23 mouse cellular contexts compared by ENCODE assay signal in the genomic region with DNA sequence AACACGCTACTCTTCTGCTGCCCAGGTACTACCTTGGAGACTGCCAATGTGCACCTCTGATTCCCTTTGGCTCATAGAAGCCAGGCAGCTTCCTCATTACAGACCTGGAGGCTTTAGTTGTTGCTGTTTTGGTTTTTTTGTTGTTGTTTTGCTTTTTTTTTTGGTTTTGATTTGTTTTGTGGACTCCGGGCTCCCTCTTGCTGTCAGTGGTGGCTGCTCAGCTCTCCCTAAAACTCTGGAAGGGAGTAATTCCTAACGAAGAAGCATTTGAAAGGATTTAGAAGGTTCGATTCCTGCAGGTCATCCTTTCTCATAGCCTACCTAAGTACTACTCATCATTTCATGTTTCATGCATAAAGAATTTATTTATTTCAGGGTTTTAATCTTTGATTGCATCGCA. TPM values are rescaled to one million over a fixed set of nuclear protein-coding genes. Genes with fewer than 3 reads are reported as not detected.
DNase-seq lines count a peak whose midpoint lies in the region; ATAC-seq and TF ChIP-seq lines count a peak whose summit lies in the region.
"Had no signal": no experiment of that assay in that cellular context is flagged by ENCODE, and none has a peak within 500 bp of the region (broad histone marks: within the 10 kb centered on the region; RNA-seq: fewer than 3 reads in every experiment).

No protein-coding gene starts in this region.

- no peaks in the 10 kb centered on the region for H3K36me3 ChIP-seq in forebrain, postnatal 0 days (ENCODE audit: insufficient read depth)
- H3K36me3 ChIP-seq in forebrain, embryonic 16.5 days (ENCODE audit: control insufficient read depth, insufficient read depth): no peaks in the 10 kb centered on the region
- no peaks in the 10 kb centered on the region for H3K36me3 ChIP-seq in kidney, postnatal 0 days (ENCODE audit: insufficient read depth, low read length)
- no peaks in the 10 kb centered on the region for H3K36me3 ChIP-seq in liver, postnatal 0 days (replicated peaks; ENCODE audit: insufficient read depth, low read length)
- H3K36me3 ChIP-seq in liver, embryonic 12.5 days: no peaks in the 10 kb centered on the region
- H3K36me3 ChIP-seq: forebrain, embryonic 10.5 days; heart, embryonic 10.5 days; heart, embryonic 13.5 days; hindbrain, embryonic 13.5 days had no signal

- no peak overlapping the region for H3K27ac ChIP-seq in forebrain, postnatal 0 days (ENCODE audit: low read depth, low read length)
- H3K27ac ChIP-seq in forebrain, embryonic 16.5 days (ENCODE audit: low read length): no peak overlapping the region
- H3K27ac ChIP-seq in kidney, postnatal 0 days: no peak overlapping the region
- no peak overlapping the region for H3K27ac ChIP-seq in liver, postnatal 0 days (ENCODE audit: low read depth)
- no peak overlapping the region for H3K27ac ChIP-seq in liver, embryonic 12.5 days
- H3K27ac ChIP-seq: forebrain, embryonic 10.5 days; forebrain, embryonic 13.5 days; heart, embryonic 10.5 days; heart, embryonic 13.5 days; hindbrain, embryonic 13.5 days had no signal

- TF ChIP-seq CTCF in forebrain, postnatal 0 days (IDR thresholded peaks at IDR 0.05; ENCODE audit: low read depth): peak; percentile 41
- TF ChIP-seq CTCF in kidney, postnatal 0 days (IDR thresholded peaks at IDR 0.05; ENCODE audit: low read depth): peak; percentile 15; the same call in 1 of the 2 replicates
- 0 out of 2 replicates have a peak, but pooled peaks have one; percentile 7 for TF ChIP-seq CTCF in liver, postnatal 0 days (IDR thresholded peaks at IDR 0.05; ENCODE audit: low read depth)

- DNase-seq in forebrain, postnatal 0 days: no peak
- no peak for DNase-seq in kidney, postnatal 0 days (ENCODE audit: low spot score)
- DNase-seq in kidney, postnatal 4 days: no peak
- DNase-seq in liver, postnatal 0 days: no peak
- DNase-seq in retina, postnatal 1 day: no peak
- DNase-seq: adrenal gland, adult 8-10 months; adrenal gland, postnatal 25 days; cerebellum, adult 11-12 months; cerebellum, adult 8-10 months; cerebellum, postnatal 10 days; cerebellum, postnatal 36 days; gastrocnemius, postnatal 25 days; heart, adult 18-20 months; heart, postnatal 14 days had no signal

- no peaks in the 10 kb centered on the region for H3K27me3 ChIP-seq in forebrain, postnatal 0 days (ENCODE audit: insufficient read depth, low read length)
- H3K27me3 ChIP-seq in forebrain, embryonic 16.5 days (replicated peaks; ENCODE audit: control insufficient read depth, insufficient read depth, low read length): no peaks in the 10 kb centered on the region
- no peaks in the 10 kb centered on the region for H3K27me3 ChIP-seq in kidney, postnatal 0 days (ENCODE audit: insufficient read depth, low read length)
- no peaks in the 10 kb centered on the region for H3K27me3 ChIP-seq in liver, postnatal 0 days (ENCODE audit: insufficient read depth, low read length)
- no peaks in the 10 kb centered on the region for H3K27me3 ChIP-seq in liver, embryonic 12.5 days (replicated peaks)
- H3K27me3 ChIP-seq: forebrain, embryonic 13.5 days; heart, embryonic 13.5 days; hindbrain, embryonic 13.5 days had no signal

- ATAC-seq in forebrain, postnatal 0 days: no peak
- no peak for ATAC-seq in forebrain, embryonic 16.5 days
- no peak for ATAC-seq in kidney, postnatal 0 days (replicated peaks; ENCODE audit: low FRiP score, low read depth)
- no peak for ATAC-seq in liver, postnatal 0 days
- ATAC-seq in liver, embryonic 12.5 days: no peak
- ATAC-seq: activated CD4-positive, CD25-positive, alpha-beta regulatory T cell, adult 4 months; forebrain, embryonic 13.5 days; hindbrain, embryonic 16.5 days had no signal

- H3K4me2 ChIP-seq in forebrain, postnatal 0 days (ENCODE audit: low read depth): no peak overlapping the region
- no peak overlapping the region for H3K4me2 ChIP-seq in forebrain, embryonic 16.5 days (ENCODE audit: low read length)
- no peak overlapping the region for H3K4me2 ChIP-seq in kidney, postnatal 0 days (ENCODE audit: low read length)
- no peak overlapping the region for H3K4me2 ChIP-seq in liver, postnatal 0 days (ENCODE audit: low read depth, low read length)
- no peak overlapping the region for H3K4me2 ChIP-seq in liver, embryonic 12.5 days
- H3K4me2 ChIP-seq: forebrain, embryonic 13.5 days; heart, embryonic 13.5 days; hindbrain, embryonic 13.5 days had no signal

- no peaks in the 10 kb centered on the region for H3K4me1 ChIP-seq in forebrain, postnatal 0 days (ENCODE audit: insufficient read depth)
- H3K4me1 ChIP-seq in forebrain, embryonic 16.5 days (replicated peaks; ENCODE audit: control insufficient read depth, insufficient read depth, low read length): no peaks in the 10 kb centered on the region
- H3K4me1 ChIP-seq in kidney, postnatal 0 days (replicated peaks; ENCODE audit: insufficient read depth, low read length): no peaks in the 10 kb centered on the region
- no peaks in the 10 kb centered on the region for H3K4me1 ChIP-seq in liver, postnatal 0 days (ENCODE audit: insufficient read depth)
- H3K4me1 ChIP-seq in liver, embryonic 12.5 days: no peaks in the 10 kb centered on the region
- H3K4me1 ChIP-seq: forebrain, embryonic 10.5 days; forebrain, embryonic 13.5 days; hindbrain, embryonic 13.5 days had no signal

- no peak overlapping the region for H3K9ac ChIP-seq in forebrain, postnatal 0 days
- no peak overlapping the region for H3K9ac ChIP-seq in forebrain, embryonic 16.5 days (replicated peaks; ENCODE audit: low read depth, low read length)
- no peak overlapping the region for H3K9ac ChIP-seq in kidney, postnatal 0 days (ENCODE audit: low read depth, low read length)
- H3K9ac ChIP-seq in liver, postnatal 0 days (replicated peaks): no peak overlapping the region
- H3K9ac ChIP-seq in liver, embryonic 12.5 days: no peak overlapping the region
- H3K9ac ChIP-seq: forebrain, embryonic 13.5 days; heart, embryonic 13.5 days; hindbrain, embryonic 13.5 days had no signal

- no peak for TF ChIP-seq EP300 in liver, postnatal 0 days (IDR thresholded peaks at IDR 0.05; ENCODE audit: low read depth)

- H3K4me3 ChIP-seq in forebrain, postnatal 0 days (ENCODE audit: low read depth, low read length): no peak overlapping the region
- no peak overlapping the region for H3K4me3 ChIP-seq in forebrain, embryonic 16.5 days (replicated peaks; ENCODE audit: low read length)
- H3K4me3 ChIP-seq in kidney, postnatal 0 days (replicated peaks; ENCODE audit: low read depth, low read length): no peak overlapping the region
- no peak overlapping the region for H3K4me3 ChIP-seq in liver, postnatal 0 days (ENCODE audit: low read depth, low read length)
- no peak overlapping the region for H3K4me3 ChIP-seq in liver, embryonic 12.5 days
- H3K4me3 ChIP-seq: forebrain, embryonic 10.5 days; forebrain, embryonic 13.5 days; heart, embryonic 10.5 days; heart, embryonic 13.5 days; hindbrain, embryonic 13.5 days had no signal

- WGBS in forebrain, postnatal 0 days: 90% methylated on average over 5 of the region's 5 CpGs
- 91% methylated on average over 5 of the region's 5 CpGs for WGBS in forebrain, embryonic 16.5 days
- 90% methylated on average over 5 of the region's 5 CpGs for WGBS in kidney, postnatal 0 days
- 78% methylated on average over 5 of the region's 5 CpGs for WGBS in liver, postnatal 0 days (ENCODE audit: insufficient replicate concordance)
- 73% methylated on average over 5 of the region's 5 CpGs for WGBS in liver, embryonic 12.5 days (ENCODE audit: insufficient replicate concordance)

- H3K9me3 ChIP-seq in forebrain, postnatal 0 days (ENCODE audit: low read length): no peaks in the 10 kb centered on the region
- no peaks in the 10 kb centered on the region for H3K9me3 ChIP-seq in forebrain, embryonic 16.5 days (ENCODE audit: control insufficient read depth, low read length)
- H3K9me3 ChIP-seq in kidney, postnatal 0 days (replicated peaks; ENCODE audit: low read length): no peaks in the 10 kb centered on the region
- H3K9me3 ChIP-seq in liver, postnatal 0 days (ENCODE audit: low read length): no peaks in the 10 kb centered on the region
- no peaks in the 10 kb centered on the region for H3K9me3 ChIP-seq in liver, embryonic 12.5 days (replicated peaks)
- H3K9me3 ChIP-seq: forebrain, embryonic 10.5 days; forebrain, embryonic 13.5 days; heart, embryonic 10.5 days; heart, embryonic 13.5 days; hindbrain, embryonic 13.5 days had no signal

RNA-seq across cellular contexts. Expression of a gene that starts 42.4 kb away (rescaled TPM):
- 5.3 and 6.7 TPM in 2 replicates for total RNA-seq in forebrain, postnatal 0 days (2014; rRNA removed)
- polyA plus RNA-seq in forebrain, postnatal 0 days (2015; fragmentation: Nextera tagmentation; extraction: Ambion mirVana): 3.3 and 4.8 TPM in 2 replicates
- polyA plus RNA-seq in forebrain, embryonic 16.5 days (2015; fragmentation: Nextera tagmentation; extraction: Ambion mirVana): 3.7 TPM in 2 replicates
- polyA plus RNA-seq in kidney, postnatal 0 days (2015; fragmentation: Nextera tagmentation; extraction: Ambion mirVana): 2.6 and 2.7 TPM in 2 replicates
- 2.3 TPM in 2 replicates for polyA plus RNA-seq in liver, postnatal 0 days (2015; fragmentation: Nextera tagmentation; extraction: Ambion mirVana)
- polyA plus RNA-seq in liver, embryonic 12.5 days (2016; fragmentation: Nextera tagmentation; extraction: Ambion mirVana): 1.6 and 1.7 TPM in 2 replicates
